Mouse (Mus musculus) cerebral cortex, adult 2 months (tissue): Measurements from ENCODE around the gene Cdh13.

Source experiments
- WGBS: fragments of 180-500 bp; shearing (Covaris S2); methylation state at CpG from one replicate; pipeline ENCODE4 v1.1.7; 2018; 5-methylcytosine and 5-hydroxymethylcytosine counted together

Cdh13 gene

GRCm38 (mm10) chr8:118444651-118445207, 161.2 kb downstream of the Cdh13 start:
- WGBS: 80% methylated on average over 8 of the region's 8 CpGs

DNA sequence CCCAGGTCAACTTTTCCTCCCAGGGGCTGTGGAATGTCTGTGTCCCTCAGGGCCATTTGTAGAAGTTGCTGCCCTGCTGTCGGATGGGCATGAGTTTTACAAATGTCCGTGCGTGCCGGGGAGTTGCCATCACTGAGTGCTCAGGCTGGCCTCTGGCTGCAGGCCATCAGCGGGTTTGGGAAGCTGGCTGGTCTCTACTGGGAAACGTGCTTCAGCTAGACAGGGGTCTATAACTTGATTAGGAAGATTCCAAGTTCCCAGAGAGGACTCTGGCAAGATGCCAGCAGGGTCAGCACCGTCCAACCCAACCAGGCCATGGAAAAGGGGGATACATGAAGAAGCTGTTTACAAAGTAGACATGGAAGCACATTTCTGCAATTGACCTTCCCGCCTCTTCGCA, 163.0 kb downstream of the Cdh13 start:
- WGBS: 74% methylated on average over 9 of the region's 9 CpGs

GRCm38 (mm10) chr8:118448011-118448410, 164.5 kb downstream of the Cdh13 start:
- WGBS: 63% methylated on average over 6 of the region's 6 CpGs

DNA sequence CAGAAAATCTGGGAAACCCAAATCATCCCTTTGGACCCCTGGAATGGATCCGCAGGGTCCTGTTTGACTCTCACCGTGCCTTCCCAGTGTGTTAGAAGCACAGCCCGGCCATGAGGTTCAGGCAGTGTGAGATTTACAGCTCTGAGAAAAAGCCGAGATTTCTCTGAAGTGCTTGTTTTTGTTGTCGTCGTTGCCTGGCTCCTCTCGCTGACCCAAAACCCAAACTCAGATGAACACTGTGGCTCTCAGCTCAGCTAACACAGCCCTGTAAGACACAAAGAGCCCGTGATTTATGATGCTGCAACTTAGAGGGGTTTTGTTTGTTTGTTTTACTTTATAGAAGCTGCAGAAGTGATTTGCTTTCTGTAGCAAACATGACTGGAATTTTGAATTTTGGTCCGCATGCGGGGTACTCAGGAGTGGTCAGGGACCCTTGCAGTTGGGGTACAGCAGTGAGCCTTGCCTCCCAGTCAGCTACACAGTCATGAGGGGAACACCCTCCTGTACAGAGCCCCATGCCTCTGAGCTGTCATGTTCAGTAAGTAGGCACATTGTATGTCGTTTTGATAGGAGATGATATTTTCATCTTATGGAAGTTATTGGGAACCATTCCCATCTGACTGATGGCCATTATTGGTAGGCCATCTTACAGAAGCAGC, 169.0 kb downstream of the Cdh13 start:
- 82% methylated on average over 11 of the region's 11 CpGs for WGBS

DNA sequence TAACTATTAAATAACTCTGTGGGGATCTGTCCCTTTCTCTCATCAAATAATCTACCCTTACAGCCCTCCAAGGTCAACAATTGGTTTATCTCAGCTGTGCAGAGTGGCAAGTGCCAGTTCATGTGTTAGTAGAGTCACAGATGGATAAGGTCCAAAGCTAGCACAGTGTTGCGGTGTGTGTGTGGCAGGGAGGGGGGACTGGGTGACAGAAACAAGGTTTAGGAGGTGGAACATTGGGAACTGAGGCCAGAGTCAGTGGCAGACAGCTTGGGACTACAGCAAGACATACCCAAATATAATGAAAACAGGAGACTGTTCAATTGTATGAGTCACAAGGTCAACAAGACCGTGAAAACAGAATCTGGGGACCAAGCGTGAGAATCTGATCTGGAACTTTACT, 171.7 kb downstream of the Cdh13 start:
- WGBS: 73% methylated on average over 3 of the region's 3 CpGs

- 84% methylated on average over 3 of the region's 3 CpGs for WGBS
Observed at GRCm38 (mm10) chr8:118465330-118465948, 181.9 kb downstream of the Cdh13 start.

- 61% methylated on average over 9 of the region's 9 CpGs for WGBS
Observed at GRCm38 (mm10) chr8:118477587-118477986, 194.1 kb downstream of the Cdh13 start.

DNA sequence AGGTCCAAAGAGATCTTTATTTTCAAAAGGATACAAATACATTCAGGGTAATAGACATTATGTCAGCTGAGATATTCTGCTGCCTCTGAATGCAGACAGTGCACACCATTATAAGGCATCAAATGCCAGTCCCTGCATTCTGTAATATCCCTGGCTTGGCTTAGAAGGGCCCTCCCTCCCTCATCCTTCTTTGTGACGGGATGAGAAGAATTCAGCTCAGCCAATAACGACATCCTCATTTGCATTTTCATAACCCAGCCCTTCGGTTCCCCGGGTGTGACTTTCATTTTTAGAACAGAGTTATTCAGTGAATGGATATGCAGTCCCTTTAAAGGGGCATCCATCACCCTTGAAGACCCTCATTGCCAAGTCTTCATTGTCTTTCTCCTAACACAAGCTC, 205.2 kb downstream of the Cdh13 start:
- 19% methylated on average over 4 of the region's 4 CpGs for WGBS

DNA sequence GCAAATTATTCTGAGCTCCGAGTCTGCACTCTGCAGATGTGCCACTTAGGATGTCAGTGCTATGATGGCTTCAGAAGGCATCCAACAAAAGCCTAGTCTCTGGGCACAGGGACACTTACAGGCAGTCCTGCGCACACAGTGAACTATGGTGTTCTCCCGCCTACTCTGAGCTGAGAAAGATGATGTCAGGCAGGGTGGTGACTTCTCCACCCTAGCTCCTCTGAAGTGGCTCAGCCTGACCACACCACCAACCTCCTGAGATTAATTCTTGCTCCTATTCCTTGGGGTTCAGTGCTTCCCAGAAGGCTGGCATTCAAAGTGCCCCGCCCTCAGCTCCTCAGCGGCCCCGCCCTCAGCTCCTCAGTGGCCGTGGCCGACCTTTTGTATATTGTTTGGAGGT, 219.0 kb downstream of the Cdh13 start:
- 64% methylated on average over 8 of the region's 8 CpGs for WGBS

DNA sequence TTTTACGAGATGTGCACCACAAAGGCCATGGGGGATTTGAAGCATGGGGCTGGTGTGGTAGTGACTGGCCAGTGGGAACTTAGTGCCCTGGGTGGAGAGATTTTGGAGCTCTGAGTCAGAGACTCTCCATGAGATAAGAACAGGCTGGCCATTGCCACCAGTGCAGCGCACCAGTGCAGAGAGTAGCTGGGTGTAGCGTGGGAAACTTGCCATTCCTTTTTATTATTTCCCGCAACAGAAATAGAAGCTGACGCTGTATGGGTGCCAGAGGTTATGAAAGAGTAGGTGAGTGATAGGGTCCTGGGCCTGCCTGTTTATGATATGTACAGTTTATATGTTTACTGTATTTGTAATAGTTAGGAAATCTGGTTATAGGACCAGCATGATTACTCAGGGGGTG, 225.9 kb downstream of the Cdh13 start:
- 88% methylated on average over 5 of the region's 5 CpGs for WGBS

DNA sequence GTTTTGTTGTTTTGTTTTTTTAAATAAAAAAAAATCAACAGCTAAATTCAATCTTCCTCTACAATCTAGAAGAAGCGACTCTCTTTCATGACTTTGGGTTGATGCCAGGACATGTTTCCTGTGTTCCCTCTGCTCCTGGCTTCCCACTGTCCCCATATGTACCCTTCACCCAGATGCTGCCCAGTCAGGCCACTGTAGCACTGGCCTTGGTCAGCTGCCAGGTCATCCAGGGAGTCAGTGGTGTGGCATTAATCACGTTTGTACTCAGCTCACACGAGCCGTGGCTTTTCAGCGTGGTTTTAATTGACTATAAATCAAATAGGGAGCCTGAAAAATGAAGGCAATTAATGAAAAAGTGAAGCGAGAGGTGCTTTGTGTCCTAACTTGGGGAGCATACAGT, 229.7 kb downstream of the Cdh13 start:
- 62% methylated on average over 6 of the region's 6 CpGs for WGBS

GRCm38 (mm10) chr8:118515616-118516015, 232.1 kb downstream of the Cdh13 start:
- WGBS: 89% methylated on average over 5 of the region's 6 CpGs

DNA sequence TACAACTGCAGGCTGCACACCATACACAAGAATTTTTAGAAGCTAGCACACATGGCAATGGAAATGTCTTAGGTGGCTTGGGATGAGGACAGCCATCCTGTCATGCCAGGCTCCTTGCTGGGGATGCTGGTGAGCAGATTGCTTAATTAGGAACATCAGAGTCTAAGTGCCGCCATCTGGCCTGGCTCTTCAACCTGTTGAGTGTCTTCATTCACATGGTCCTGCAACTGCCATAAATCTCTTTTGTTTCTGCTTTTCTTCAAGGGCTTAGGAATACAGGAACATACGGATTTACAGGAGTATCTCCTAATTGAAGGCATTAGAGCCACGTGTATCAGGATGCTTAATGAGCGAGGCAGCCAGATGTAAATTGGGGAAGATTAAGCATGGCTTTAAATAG, 233.5 kb downstream of the Cdh13 start:
- 78% methylated on average over 4 of the region's 4 CpGs for WGBS

DNA sequence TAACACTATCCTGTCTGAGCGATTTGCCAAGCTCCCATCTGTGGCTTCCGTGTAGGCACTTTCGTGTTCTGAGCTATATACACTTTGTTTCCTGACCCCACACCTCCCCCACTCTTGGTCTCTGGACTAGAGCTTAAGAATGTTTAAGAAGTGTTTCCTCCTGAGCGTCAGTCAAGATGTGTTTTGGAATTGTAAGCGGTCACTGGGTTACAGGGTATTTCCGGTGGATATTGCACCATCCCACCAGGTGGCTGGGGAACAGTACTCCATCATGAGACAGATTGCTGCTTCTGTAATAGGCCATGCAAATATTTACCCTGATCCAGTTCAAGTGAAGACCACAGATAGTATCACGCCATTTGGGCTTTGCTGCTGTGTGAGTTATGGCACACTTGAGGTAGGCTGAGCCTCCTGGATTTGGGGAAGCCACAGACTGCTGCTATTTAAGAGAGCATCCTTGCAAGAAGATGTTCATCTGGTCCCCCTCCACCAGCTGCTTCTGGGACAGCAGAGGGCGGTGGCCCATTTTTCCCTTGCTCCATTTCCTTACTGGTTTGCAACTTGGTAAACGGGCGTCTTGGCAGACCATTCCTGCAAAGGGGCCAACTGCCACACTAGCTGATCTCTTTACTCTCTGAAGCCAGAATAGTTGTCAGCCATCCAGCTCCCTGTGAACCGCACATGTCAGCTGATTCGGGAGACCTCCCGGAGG, 234.7 kb downstream of the Cdh13 start:
- WGBS: 34% methylated on average over 13 of the region's 13 CpGs

DNA sequence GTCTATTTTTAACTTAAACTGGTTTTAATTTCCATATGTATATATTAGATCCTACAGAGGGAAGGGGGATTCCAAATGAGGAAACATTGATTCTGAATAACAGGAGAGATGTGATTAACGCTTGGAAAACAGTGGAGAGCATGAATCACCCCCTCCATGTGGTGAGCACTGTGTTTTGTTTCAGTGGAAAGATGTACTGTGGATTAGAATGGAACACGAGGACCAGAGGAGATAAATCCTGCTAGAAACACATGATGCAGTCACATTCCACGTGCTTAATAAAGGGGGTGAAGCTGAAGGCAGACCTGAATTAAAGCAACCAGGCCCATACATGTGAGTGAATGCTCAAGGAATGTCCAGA, 235.2 kb downstream of the Cdh13 start:
- 29% methylated on average over 3 of the region's 3 CpGs for WGBS

DNA sequence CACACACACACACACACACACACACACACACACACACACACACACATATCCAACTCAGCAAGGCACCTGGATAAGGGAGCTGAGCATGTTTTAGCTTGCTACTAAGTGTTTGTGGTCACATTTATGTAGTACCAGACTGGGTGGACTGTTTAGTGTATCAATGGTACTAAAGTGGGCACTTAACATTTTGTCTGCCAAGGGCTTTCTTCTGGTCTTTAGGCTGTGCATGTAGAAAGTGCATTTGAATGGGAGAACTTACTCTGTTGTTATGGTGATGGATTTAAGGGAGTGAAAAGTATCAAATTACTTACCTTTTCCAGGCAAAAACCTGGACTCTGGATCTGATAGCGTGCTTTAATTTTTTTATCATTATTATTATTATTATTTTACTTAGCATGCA, 240.4 kb downstream of the Cdh13 start:
- 97% methylated on average over 1 of the region's 1 CpGs for WGBS

GRCm38 (mm10) chr8:118538816-118539558, 255.5 kb downstream of the Cdh13 start:
- WGBS: 74% methylated on average over 8 of the region's 8 CpGs

DNA sequence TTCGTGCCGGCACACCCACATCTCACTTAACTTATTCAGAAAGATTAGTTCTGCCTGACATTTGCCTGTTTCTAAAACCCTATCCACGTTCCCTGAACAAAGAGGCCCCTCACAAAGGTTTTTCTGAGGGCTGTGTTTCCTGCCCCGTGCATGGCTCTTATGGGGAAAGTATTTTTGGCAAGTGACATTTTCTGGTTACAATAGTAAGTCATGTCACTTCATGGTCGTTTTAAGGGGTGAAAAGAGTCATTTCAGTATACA, 256.0 kb downstream of the Cdh13 start:
- 46% methylated on average over 5 of the region's 5 CpGs for WGBS

DNA sequence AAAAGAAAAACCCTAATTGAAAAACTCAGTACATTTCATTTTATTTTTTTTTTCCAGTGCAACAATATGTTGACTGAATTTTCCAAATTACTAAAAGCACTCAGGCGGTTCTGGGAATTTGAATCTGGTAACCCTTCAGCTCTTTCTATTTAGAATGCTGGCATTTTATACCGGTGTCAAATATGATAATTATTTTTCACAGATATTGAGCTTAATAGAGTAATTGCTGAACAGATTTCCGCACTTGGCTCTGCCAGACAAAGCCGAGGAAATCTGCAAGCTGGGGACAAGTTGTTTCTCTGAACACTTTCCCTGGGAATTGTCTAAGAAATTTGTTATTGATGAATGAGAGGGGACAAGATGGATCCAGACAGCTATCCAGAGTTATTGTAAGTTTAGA, 256.4 kb downstream of the Cdh13 start:
- 80% methylated on average over 4 of the region's 4 CpGs for WGBS

DNA sequence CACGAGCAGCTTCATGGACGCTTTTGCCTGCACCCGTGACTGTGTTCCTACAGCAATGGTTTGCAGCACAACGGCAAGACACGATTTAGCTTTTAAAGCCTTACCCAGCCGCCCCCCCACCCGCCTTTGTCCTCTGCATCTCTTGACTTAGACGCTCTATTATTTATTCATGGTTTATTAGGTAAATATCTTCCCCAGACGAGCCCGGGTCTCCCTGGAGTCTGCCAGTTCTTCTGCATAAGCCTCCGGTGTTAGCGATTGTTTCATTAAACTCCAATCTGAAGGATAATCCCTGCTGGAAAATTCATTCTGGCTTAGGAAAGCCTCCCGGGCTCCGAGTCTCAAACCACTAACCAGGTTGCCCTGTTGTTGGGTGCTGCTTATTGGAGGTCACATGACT, 268.9 kb downstream of the Cdh13 start:
- WGBS: 84% methylated on average over 14 of the region's 14 CpGs

DNA sequence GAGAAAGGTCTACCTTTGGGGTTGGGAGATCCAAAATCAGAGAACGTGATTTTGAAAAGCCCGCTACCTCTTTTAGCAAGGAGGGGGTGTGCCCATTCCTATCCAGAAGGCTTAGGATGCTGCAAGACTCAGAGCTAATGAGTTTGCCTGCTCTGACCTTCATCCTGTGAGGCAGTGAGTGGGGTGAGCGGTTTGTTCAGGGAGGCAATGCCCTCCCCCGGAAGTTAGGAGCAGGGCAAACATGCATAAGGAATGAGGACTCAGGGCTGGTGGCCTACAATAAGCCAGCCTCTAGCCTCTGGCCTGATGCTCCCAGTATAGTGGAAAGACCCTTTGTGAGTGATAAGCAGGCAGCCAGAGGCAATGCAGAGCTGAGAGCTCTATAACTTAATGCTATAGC, 269.3 kb downstream of the Cdh13 start:
- 89% methylated on average over 4 of the region's 4 CpGs for WGBS

DNA sequence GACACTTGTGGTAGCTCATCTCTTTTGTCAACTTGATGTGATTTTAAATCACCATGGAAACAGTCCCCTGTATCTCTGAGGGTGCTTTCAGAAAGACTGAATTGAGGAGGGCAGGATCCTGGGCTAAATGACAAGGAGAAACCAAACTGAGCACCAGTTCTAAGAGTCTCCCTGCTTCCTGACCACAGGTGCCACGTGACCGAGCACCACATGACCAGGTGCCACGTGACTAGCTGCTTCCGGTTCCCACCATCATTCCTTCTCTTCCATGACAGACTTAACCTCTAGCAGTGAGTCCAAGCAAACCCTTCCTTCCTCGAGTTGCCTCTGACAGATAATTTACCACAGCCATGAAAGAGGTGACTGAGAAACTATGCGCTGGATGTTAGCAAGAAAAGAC, 280.5 kb downstream of the Cdh13 start:
- WGBS: 82% methylated on average over 6 of the region's 6 CpGs

- 93% methylated on average over 5 of the region's 5 CpGs for WGBS
Observed at GRCm38 (mm10) chr8:118565186-118565585, 281.7 kb downstream of the Cdh13 start.
